Mouse (Mus musculus) G1E (cell line): Measurements from ENCODE around the gene Gm9913.

Experiments
- GATA1 ChIP-seq: IDR thresholded peaks from 2 replicates; pipeline ENCODE4 v1.6.1; 2012; ENCODE audit warnings: borderline replicate concordance, low read length, inconsistent platforms, mixed read lengths
- TAL1 ChIP-seq: conservative IDR thresholded peaks from 2 replicates; pipeline ENCODE4 v1.6.1; 2012; ENCODE audit warnings: low read depth, low read length, inconsistent platforms, mixed read lengths

- no peak for TF ChIP-seq TAL1
- no peak for TF ChIP-seq GATA1
These were observed 25.8 kb downstream of the Gm9913 start for GRCm38 (mm10) chr2:125530665-125531064.
